Mouse (Mus musculus) left cerebral cortex, postnatal 25 days (tissue): ENCODE measurements at regions not wholly inside any gene's neighbourhood (a gene's known extent, or its start where the extent isn't known, plus 50 kb on each side); places are given as distances from the start of the nearest gene placed in this dataset.
A peak's percentile ranks its signal among the peaks of the same experiment; 100 is the strongest.

Experiments used
- DNase-seq, 2 experiments: peaks; one replicate each; pipeline ENCODE4 v3.0.0; 2022; ENCODE audit warnings: low spot score in 2 of 2, mixed read lengths in 1 of 2
- intact Hi-C: fragments of 180-260 bp; cut with DNase I; formaldehyde crosslinking; loops from one replicate; pipeline ENCODE4 v1.15.1; 2025

DNA sequence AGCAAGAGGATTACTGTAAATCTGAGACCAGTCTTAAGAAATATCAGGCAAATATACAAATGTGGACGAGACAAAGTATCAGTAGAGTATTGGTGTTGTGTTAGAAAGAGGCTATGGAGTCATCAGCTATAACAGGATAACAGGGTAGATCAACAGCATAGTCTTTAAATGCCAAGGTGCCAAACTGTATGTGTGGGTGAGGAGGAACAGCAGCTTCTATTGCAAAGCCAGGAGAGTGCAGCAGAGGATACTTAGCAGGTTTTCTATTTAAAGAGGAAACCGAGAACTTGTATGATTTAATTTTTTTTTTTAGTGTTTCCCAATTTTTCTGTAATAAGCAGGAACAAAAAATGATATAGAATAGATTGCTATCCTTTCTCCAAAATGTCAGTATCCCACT lies 202.7 kb upstream of the Camk1g start:
- intact Hi-C loops = loop anchor here (5.0 to 10.0 kb wide), 4 partner anchors 66 to 652 kb away; no protein-coding TSS in a partner anchor
- peak in 1 of 2 experiments; percentile 53 for DNase-seq

DNA sequence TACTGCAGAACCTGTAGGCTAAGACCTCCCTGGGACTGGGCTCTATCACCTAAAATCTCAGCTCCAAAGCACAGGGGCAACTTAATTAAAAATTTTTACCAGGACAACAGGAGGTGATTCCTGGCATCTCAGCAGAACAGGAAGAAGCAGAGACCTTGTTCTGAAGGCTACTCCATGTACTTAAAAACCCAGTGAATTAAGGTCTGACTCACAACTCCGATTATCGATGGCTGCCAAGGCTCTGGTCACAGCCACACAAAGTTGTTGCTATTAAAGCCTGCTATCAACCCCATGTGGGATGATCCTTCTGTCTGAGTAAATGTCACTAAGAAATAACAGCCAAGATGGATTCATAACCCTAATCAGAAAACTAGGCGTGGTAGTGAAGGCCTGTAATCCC lies 202.3 kb upstream of the Camk1g start:
- intact Hi-C loops = loop anchor here (5.0 to 10.0 kb wide), 4 partner anchors 65 to 652 kb away; no protein-coding TSS in a partner anchor
- no peak for DNase-seq

DNA sequence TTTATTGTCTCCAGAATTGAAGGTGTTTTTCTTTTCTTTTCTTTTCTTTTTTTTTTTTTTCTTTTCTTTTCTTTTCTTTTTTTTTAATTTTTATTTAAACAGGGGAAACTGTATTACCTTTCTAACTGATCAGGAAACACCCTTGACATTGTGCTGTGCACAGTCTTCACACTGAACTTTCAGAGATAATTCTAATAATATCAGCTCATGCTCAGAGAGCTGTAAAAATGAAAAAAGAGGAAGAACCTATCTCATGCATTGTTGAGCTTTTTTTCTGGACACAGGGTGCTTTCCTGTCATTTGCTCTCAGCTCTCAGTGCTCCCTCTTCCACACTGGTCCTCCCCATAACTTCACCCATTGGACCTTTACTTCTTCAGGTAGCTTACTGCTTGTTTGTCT lies 201.0 kb upstream of the Camk1g start:
- intact Hi-C loops = loop anchor here (5.0 to 10.0 kb wide), 4 partner anchors 64 to 654 kb away; no protein-coding TSS in a partner anchor
- DNase-seq = no peak

- DNase-seq = no peak
These were observed 198.6 kb upstream of the Camk1g start for GRCm38 (mm10) chr1:193568586-193569174.

DNA sequence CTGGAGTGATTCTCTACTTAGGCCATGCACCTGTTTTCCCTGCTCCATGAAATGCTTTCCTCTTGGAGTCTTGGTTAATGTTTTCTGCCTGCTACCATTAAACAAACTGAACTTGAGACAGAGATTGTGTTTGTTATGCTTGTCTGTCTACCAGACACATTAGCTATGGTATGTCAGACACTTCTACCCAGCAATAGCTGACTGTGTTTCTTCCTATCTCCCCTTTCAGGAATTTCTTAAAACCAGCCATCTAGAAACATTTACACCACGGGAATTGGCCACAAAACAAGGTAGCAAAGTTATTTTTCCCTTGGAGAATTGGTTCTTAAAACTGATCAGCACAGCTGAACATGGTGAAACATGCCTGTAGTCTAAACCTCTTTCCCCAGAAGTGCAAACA lies 197.1 kb upstream of the Camk1g start:
- intact Hi-C loops = no loop called here
- no peak for DNase-seq

More at GRCm38 (mm10) chr1:193568586-193569174, 198.6 kb upstream of the Camk1g start:
- intact Hi-C loops = no loop called here

GRCm38 (mm10) chr1:193564225-193564624 lies 194.1 kb upstream of the Camk1g start:
- intact Hi-C loops = no loop called here
- DNase-seq = no peak

DNA sequence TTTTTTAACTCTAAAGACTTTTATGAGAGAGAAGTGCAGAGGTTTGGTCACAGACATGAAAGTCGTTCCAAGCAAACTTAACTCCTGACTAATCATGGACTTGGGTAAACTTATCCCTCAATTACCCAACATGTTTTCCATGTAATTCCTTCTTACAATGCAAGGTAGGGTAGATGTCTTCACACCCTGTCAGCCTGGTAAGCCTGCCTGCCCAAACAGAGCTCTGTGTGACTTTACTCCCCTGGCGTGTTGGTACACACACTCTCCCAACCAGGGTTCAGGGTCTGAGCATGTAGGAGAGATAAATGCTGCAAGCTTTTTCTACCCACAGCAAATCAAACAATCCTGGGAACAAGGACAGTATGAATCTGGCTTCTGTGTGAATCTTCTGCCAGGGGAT lies 192.1 kb upstream of the Camk1g start:
- DNase-seq = no peak
- intact Hi-C loops = no loop called here

GRCm38 (mm10) chr1:193558122-193558521 lies 188.0 kb upstream of the Camk1g start:
- DNase-seq = no peak
- intact Hi-C loops = no loop called here

DNA sequence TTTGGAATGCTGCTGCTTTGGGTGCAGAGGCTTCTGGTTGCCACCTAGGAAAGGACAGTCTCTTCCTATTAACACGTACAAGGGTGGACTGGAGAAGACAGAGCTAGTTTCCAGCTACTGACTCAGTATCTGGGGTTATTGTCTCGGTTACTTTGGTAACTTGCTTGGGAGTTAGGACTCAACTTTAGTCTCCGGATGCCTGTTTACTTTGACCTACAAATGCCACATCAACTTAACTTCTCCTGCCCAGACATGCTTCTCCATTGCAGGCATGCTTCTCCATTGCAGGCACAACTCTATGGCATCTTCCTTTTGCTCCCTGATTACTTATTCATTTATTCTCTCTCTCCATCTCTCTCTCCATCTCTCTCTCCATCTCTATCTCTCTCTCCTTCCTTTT lies 184.6 kb upstream of the Camk1g start:
- intact Hi-C loops = no loop called here
- no peak for DNase-seq

DNA sequence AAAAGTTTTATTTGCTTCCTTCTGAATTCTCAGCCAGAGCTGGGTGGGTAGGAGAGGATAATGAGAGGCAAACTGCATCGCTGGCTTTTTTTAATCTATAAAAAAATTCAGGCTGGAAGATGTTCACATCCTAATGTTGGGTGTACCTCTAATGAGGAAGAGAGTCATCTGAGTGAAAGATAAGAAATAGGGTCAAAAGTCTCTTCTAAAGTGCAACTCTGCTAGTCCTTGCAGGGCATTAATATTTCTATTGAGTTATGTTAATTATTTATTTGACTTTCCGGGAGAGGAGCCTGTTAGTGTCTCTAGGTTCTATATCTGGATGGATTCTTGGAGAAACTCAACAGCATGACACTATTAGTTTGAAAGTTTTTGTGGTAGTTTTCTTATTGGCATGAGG lies 182.2 kb upstream of the Camk1g start:
- intact Hi-C loops = no loop called here
- no peak for DNase-seq

GRCm38 (mm10) chr1:193551340-193551739 lies 181.2 kb upstream of the Camk1g start:
- DNase-seq = no peak
- intact Hi-C loops = no loop called here

GRCm38 (mm10) chr1:193550761-193551160 lies 180.7 kb upstream of the Camk1g start:
- intact Hi-C loops = no loop called here
- DNase-seq = no peak

- intact Hi-C loops = no loop called here
- DNase-seq = no peak
These were observed 177.3 kb upstream of the Camk1g start for GRCm38 (mm10) chr1:193547356-193547755.

DNA sequence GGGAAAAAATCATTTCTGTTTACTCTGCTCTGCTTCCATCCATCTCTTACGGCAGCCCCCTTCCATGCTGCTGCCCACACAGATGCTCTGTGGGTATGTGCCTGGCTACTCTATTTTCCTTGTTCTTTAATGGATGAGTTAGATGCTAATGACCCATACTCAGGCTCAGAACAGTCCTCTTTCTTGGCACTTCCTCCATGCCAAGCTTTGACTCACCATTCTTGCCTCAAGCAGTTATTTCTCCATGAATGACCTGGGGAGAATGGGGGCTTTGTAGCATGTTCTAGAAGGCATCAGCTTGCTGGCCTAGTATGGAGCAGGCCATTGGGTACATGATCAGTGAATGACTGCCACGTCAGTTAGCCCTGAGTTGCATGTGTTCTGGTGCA lies 175.9 kb upstream of the Camk1g start:
- no peak for DNase-seq
- intact Hi-C loops = no loop called here

GRCm38 (mm10) chr1:193545406-193546043 lies 175.4 kb upstream of the Camk1g start:
- intact Hi-C loops = no loop called here
- no peak for DNase-seq

- intact Hi-C loops = no loop called here
- no peak for DNase-seq
These were observed 174.7 kb upstream of the Camk1g start for GRCm38 (mm10) chr1:193544804-193545203.

GRCm38 (mm10) chr1:193543834-193544233 lies 173.7 kb upstream of the Camk1g start:
- DNase-seq = no peak
- intact Hi-C loops = no loop called here

- intact Hi-C loops = no loop called here
- no peak for DNase-seq
These were observed 173.2 kb upstream of the Camk1g start for GRCm38 (mm10) chr1:193543284-193543683.

GRCm38 (mm10) chr1:193541934-193542580 lies 172.0 kb upstream of the Camk1g start:
- no peak for DNase-seq
- intact Hi-C loops = no loop called here

- intact Hi-C loops = no loop called here
- DNase-seq = no peak
These were observed 171.2 kb upstream of the Camk1g start for GRCm38 (mm10) chr1:193541281-193541680.

GRCm38 (mm10) chr1:193540486-193540885 lies 170.4 kb upstream of the Camk1g start:
- intact Hi-C loops = no loop called here
- no peak for DNase-seq
